Mouse (Mus musculus) mouse trophoblast stem cell (cell line): ENCODE results near the gene Hpcal1.
"Not testable (repeated sequence)": the region's sequence is repeated elsewhere in the genome, so short reads cannot be mapped to it uniquely, and the experiment has no call there.

Source experiments
- in situ Hi-C, 2 experiments: fragments of 300-500 bp; cut with MseI, MboI; formaldehyde crosslinking; loops; 2 replicates in 1 of 2; 3 replicates in 1 of 2; pipeline ENCODE4 v1.15.1; 2025

The Hpcal1 gene

GRCm38 (mm10) chr12:17738473-17738872, 47.8 kb downstream of the Hpcal1 start:
- in situ Hi-C loops = no loop called here

DNA sequence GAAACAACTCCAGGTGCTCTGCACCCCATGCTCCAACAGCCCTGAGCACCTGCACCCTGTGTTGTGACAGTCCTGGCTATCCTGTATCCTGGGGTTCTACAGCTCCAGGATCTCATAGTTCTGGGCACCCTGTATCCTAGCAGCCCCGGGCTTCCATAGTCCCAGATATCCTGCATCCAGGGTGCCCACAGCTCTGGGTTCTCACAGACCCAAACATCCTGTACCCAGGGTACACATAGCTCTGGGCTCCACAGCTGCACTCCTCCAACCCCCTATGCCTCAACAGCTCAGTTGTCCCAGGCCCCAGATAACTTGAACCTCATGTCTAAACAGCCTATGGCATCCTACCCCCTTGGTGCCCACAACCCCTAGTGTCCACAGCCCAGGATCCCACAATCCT, 49.6 kb downstream of the Hpcal1 start:
- in situ Hi-C loops = no loop called here

DNA sequence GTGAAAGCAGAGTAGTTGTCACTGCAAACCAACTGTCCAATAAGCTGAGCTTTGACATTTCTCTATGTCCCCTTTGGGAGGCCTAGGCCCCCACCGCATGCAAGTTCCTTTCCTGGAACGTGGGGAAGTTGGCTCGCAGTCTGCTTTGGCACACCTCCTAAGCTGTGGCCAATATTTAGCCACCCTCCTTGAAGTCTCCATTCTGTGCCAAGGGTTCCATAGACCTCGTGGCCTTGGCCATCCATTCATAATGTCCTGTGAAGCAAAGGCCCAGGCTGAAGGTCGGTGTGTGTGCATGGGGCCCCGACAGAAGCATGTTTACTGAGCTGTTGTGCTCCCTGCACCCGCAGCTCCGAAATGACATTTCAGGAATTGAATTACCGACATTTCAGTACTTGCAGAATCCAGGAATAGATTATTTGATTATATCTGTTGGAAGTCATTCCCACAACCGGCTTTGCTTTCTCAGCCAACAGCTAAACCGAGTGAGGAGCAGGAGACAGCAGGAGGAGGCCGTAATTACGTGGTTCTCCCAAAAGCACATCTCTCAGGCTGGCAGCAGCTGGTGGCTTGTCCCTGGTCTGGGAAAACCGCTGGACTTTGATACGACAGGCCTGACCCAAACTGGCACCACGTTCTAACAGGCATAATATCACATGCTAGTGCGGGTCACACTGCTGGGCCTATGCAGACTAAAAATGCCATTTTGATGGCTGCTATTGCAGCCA, 51.1 kb downstream of the Hpcal1 start:
- in situ Hi-C loops = no loop called here

GRCm38 (mm10) chr12:17742571-17743321, 52.1 kb downstream of the Hpcal1 start:
- in situ Hi-C loops = no loop called here

DNA sequence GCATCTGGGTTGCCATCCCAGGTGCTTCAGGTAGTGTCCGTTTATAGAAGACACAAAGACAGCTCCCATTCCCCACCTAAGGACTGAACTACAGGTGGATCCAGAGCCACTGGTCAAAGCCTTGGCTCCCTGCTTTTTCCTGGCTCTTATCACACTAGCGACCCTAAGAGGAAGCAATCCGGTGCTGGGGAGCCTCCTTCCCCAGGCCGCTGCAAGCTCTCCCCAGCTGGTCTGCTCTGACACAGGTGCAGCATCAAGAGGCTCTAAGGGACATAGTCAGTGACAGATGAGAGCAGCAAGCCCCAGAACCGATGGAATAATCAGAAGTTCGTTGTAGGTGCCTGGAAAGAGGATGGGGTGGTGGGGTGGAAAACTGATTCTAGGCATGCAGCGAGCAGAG, 54.8 kb downstream of the Hpcal1 start:
- in situ Hi-C loops = no loop called here

GRCm38 (mm10) chr12:17746725-17747124, 56.1 kb downstream of the Hpcal1 start:
- in situ Hi-C loops = no loop called here

DNA sequence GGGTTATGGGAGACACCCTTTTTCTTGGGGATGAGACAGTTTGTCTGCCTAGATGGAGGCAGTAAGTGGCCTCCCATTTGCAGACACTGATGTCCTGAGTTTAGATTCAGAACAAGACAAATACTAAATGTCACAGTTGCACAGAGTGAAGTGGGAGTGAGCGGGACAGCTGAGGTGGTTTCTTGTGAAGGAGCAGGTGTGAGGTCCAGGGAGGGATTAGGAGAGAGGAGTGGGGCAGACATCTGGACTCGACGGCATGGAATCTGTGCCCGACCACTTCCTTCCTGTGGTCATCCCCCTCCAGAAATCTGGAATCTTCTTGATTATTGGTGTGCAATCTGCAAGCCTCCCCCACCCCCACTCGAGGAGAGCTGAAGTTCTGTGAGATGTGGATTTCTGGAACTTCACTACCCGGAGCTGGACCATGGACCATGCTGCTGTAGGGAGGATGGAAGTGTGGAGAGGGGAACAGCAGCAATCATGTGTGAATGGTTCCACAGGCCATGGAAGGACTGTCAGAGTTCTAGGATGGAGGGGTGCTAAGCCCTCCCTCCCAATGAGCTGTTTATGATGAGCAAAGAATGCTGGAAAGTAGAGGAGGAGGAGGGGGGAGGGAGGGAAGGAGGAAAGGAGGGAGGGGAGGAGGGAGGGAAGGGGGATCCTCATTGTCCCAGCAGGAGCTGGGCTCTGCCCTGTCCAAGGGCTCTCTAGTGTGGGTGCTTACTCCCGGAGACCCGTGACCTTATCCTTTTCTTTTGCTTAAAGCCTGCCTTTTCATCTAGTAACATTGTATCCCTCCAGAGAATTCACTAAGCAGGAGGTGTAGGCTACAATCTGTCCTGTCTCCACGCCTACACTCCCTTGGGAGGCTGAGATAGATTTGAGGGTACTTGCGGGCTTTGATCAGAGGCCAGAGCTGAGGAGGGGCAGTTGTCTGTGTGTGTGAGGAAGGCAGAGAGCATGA, 56.8 kb downstream of the Hpcal1 start:
- in situ Hi-C loops = no loop called here

- in situ Hi-C loops = no loop called here
Observed at GRCm38 (mm10) chr12:17748155-17748529, 57.5 kb downstream of the Hpcal1 start.

GRCm38 (mm10) chr12:17749784-17750183, 59.1 kb downstream of the Hpcal1 start:
- in situ Hi-C loops = no loop called here

GRCm38 (mm10) chr12:17750500-17750899, 59.8 kb downstream of the Hpcal1 start:
- in situ Hi-C loops = no loop called here

DNA sequence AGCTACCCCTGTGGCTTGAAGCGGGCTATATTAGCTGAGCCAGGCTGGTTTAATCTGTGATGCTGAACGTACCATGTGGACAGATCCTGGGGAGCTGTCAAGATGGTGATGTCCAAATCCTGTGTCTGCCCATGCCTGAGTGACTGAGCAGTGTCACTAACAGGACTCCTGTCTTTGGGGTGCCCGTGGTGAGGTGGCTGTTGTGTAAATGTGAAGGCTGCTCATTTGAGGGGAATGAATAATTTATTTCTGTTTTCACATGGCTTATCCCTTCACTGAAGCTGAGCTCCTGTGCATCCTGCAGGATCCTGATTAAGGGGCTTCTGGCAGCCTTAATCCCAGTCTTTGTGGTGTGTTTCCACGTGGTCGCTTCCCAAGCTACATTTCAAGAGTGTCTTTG, 62.2 kb downstream of the Hpcal1 start:
- in situ Hi-C loops = no loop called here

DNA sequence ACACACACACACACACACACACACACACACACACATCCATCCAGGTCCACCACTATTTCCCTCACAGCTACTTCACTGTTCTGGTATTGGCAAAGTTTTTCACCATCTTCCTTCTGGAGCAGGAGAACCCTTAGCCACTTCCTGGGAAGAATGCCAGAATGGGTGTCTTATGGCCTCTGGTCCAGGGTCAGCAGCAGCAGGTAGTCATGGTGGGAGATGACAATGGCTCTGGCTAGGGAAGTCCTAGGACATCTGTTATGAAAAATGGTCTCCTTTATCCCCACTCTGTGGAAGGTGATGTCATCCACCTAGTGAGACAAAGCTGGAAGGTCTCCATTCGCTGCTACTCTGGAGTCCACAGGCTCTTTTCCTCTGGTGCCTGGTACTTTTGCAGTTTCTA, 64.1 kb downstream of the Hpcal1 start:
- in situ Hi-C loops = no loop called here

- in situ Hi-C loops = no loop called here
Observed at GRCm38 (mm10) chr12:17756891-17757290, 66.2 kb downstream of the Hpcal1 start.

DNA sequence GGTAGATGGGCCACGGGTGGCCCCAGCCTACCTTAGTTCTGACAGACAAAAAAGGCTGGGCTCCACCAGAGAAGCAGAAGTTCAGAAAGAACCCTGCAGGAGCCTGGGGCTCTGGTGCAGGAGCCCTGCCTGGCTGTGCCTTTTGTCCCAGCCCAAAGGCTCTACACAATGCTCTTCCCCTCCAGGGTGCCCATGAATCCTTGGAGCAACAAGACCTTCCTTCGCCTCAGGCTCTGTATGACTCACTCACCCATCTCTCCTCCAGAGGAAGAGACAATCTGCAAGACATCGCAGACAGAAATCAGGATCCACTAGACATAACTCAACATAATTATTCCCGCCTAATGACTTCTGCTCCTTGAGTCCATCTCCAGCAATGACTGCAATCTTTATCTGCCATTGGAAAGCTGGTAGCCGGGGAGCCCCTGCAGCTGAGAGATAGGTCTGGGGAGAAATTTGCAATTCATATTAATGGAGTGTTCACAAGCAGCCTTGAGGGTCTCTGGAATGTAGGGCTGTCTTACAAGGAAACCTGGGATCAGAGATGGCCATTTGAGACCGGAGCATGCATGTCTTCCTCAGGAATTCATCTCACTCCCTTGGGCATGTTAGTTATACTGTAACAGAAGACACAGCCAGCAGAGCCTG, 71.8 kb downstream of the Hpcal1 start:
- in situ Hi-C loops = no loop called here

DNA sequence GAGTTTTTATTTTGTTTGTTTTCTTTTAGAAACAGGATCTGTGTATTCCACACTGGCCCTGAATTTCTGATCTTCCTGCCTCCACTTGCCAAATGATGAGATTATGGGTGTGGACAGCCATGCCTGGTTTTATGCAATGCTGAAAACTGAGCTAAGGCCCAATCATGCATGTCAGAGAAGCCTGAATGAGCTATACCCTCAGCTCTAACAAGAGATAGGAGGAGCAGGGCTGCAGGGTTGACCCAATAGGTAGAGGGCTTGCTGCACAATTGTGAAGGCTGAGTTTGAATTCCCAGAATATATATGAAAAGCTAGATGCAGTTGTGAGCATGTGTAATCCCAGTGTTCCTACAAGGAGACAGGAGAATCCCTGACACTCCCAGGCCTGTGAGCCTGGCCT, 72.4 kb downstream of the Hpcal1 start:
- in situ Hi-C loops = no loop called here

DNA sequence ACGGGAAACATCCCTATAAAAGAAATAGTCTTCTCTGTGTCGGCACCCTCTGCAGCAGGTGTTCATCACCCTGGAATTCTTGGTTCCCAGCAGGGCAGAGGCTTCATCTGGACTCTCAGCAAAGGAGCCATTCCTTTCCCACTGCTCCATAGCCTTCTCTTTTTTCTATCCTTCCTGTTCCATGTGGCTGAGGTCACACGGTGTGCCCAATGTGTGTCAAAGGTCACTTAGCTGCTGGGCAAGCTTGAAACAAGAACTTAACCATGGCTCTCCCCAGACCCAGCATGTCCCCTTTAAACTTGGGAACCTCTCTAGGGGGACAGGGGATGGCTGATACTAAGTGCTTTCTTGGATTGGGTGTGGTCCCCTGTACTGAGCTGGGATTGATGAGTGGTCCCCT, 73.3 kb downstream of the Hpcal1 start:
- in situ Hi-C loops = no loop called here

- in situ Hi-C loops = not testable (repeated sequence)
Observed at GRCm38 (mm10) chr12:17767567-17767966, 76.9 kb downstream of the Hpcal1 start.

DNA sequence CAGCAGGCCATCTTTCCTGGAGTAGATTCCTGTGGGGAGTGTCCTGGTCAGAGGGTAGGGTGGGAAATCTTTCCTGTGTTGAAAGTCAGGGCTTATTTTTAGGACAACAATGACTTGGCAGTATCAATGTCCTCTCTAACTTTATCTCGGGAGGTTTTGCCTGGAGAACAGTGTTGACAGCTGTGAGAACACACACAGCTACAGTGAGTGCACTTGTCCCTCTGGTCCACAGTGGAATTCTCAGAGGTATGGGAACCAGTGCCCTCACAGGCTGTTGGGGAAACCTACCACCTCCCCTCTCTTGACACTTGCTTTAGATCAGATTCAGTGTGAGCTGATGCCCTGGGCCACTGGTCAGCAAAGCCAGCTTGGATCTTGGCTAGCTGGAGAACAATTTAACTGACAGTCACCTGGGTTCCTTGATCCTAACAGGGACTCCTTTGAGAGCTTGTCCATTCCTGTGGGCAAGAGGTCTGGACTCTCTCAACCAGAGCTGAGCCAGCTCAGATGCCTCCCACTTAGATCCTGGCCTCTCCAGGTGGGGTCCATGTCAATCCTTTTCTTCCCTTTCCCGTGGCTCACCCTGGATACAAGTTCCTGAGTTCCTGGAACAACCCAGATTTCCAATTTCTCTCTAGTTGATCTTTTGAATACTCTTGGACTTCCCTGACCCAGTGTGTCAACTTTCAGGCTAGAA, 79.0 kb downstream of the Hpcal1 start:
- in situ Hi-C loops = no loop called here

GRCm38 (mm10) chr12:17770538-17770937, 79.9 kb downstream of the Hpcal1 start:
- in situ Hi-C loops = no loop called here

GRCm38 (mm10) chr12:17773721-17774120, 83.1 kb downstream of the Hpcal1 start:
- in situ Hi-C loops = not testable (repeated sequence)

DNA sequence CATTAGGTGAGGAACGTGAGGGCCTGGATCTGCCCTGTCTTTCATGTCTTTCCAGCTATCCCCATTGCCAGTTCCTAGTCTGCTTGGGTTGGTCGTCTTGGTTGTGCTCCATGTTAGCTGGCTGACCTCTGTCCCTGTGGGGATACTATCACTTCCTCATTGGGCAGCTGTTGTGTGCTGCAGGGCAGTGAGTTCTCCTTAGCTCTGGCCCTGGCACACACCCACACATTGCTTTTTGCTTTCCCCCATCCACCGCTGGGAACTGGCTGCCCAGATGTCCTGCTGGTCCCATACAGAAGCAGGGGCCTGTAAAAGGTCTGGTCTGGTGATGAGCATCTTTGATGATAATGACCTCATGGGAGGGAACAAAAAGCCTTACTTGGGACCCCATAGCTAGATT, 84.2 kb downstream of the Hpcal1 start:
- in situ Hi-C loops = not testable (repeated sequence)
